Mouse (Mus musculus) intestine, embryonic 14.5 days (tissue): Measurements from ENCODE around the gene Dcun1d2. TPM values are rescaled to one million over a fixed set of nuclear protein-coding genes. Genes with fewer than 3 reads are reported as not detected.
"Not testable (repeated sequence)": the region's sequence is repeated elsewhere in the genome, so short reads cannot be mapped to it uniquely, and the experiment has no call there.

Experiments used
- ATAC-seq: fragments of 200-750 bp; cut with Nextera tagmentation; replicated peaks from 2 replicates; pipeline ENCODE4 v1.8.0; 2017; ENCODE audit warnings: low read depth, moderate number of reproducible peaks, moderate TSS enrichment, moderate library complexity; ENCODE audit not compliant: low FRiP score, low TSS enrichment
- DNase-seq: peaks from one replicate; pipeline ENCODE4 v3.0.0-alpha.2; 2018; ENCODE audit warnings: low spot score
- H3K27ac ChIP-seq: fragments of 300-500 bp; sonication (generic); 2 replicates; pipeline ENCODE4 v1.5.1; 2014; ENCODE audit warnings: low read depth, mild to moderate bottlenecking, control low read depth
- H3K27me3 ChIP-seq: fragments of 300-500 bp; sonication (generic); replicated peaks from 2 replicates; pipeline ENCODE4 v1.6.1; 2014; ENCODE audit warnings: low read length, control low read depth; ENCODE audit not compliant: control insufficient read depth, insufficient read depth
- H3K36me3 ChIP-seq: fragments of 300-500 bp; sonication (generic); 2 replicates; pipeline ENCODE4 v1.6.1; 2014; ENCODE audit warnings: low read length, control low read depth; ENCODE audit not compliant: control insufficient read depth, insufficient read depth
- H3K4me1 ChIP-seq: fragments of 300-500 bp; sonication (generic); replicated peaks from 2 replicates; pipeline ENCODE4 v1.6.1; 2014; ENCODE audit warnings: low read length, control low read depth, mixed read lengths; ENCODE audit not compliant: control insufficient read depth, insufficient read depth
- H3K4me2 ChIP-seq: fragments of 300-500 bp; sonication (generic); 2 replicates; pipeline ENCODE4 v1.6.1; 2014; ENCODE audit warnings: low read length
- H3K4me3 ChIP-seq: fragments of 300-500 bp; sonication (generic); 2 replicates; pipeline ENCODE4 v1.5.1; 2014; ENCODE audit warnings: low read depth, low read length, control low read depth, mixed read lengths
- H3K9ac ChIP-seq: fragments of 300-500 bp; sonication (generic); 2 replicates; pipeline ENCODE4 v1.6.1; 2014; ENCODE audit warnings: mild to moderate bottlenecking, low read length
- H3K9me3 ChIP-seq: fragments of 300-500 bp; sonication (generic); 2 replicates; pipeline ENCODE4 v1.6.1; 2016; ENCODE audit warnings: low read length, control low read depth; ENCODE audit not compliant: control insufficient read depth
- WGBS: fragments of 180-500 bp; shearing (Covaris S2); extraction: QIAGEN DNeasy Blood & Tissue Kit; methylation state at CpG from one replicate; pipeline ENCODE4 v1.1.7; 2014; 5-methylcytosine and 5-hydroxymethylcytosine counted together
- polyA plus RNA-seq: library from polyadenylated mRNA; unstranded; fragments of >200 nt; fragmentation: Nextera tagmentation; extraction: Ambion mirVana; gene quantifications from 2 replicates; pipeline ENCODE4 v1.2.1, GENCODE M21; 2014

Gene Dcun1d2
- 22.5 and 23.4 TPM in 2 replicates for polyA plus RNA-seq

GRCm38 (mm10) chr8:13287692-13288623 is at the start of gene Dcun1d2, which contains the start of gene Tmco3:
TSS of gene Dcun1d2 (minus strand) at chr8:13288131.
TSS of gene Tmco3 (plus strand) at chr8:13288190.
- peaks cover 9% of the 10 kb centered on the region for H3K36me3 ChIP-seq
- peak within 1 kb of the TSS; percentile 60 for H3K9ac ChIP-seq
- no peaks in the 10 kb centered on the region for H3K9me3 ChIP-seq
- H3K4me1 ChIP-seq, result peaks cover 12% of the 10 kb centered on the region
- H3K4me3 ChIP-seq, result peak within 1 kb of the TSS; percentile 89
- ATAC-seq (peak; percentile 93), DNase-seq (peak; percentile 98)
- WGBS, result under 1% methylated on average over 78 of the region's 79 CpGs
- peak within 1 kb of the TSS; percentile 86 for H3K4me2 ChIP-seq
- H3K27ac ChIP-seq, result peak within 1 kb of the TSS; percentile 91
- no peaks in the 10 kb centered on the region for H3K27me3 ChIP-seq

GRCm38 (mm10) chr8:13337678-13338077 is 49.7 kb upstream of the Dcun1d2 start:
- Histone ChIP-seq H3K27ac (no peak overlapping the region), H3K9me3 (no peaks in the 10 kb centered on the region), H3K27me3 (no peaks in the 10 kb centered on the region), H3K4me2 (peak overlapping the region; percentile 61), H3K4me3 (no peak overlapping the region; the same call in 1 of the 2 replicates), H3K36me3 (peaks cover 27% of the 10 kb centered on the region), H3K4me1 (peaks cover 12% of the 10 kb centered on the region), H3K9ac (no peak overlapping the region)
- ATAC-seq, result no peak
- 60% methylated on average over 3 of the region's 3 CpGs for WGBS
- peak; percentile 57 for DNase-seq

- H3K9ac ChIP-seq, H3K4me2 ChIP-seq, H3K27ac ChIP-seq, H3K27me3 ChIP-seq, ATAC-seq, DNase-seq, H3K4me3 ChIP-seq, H3K9me3 ChIP-seq: not testable (repeated sequence)
- Histone ChIP-seq H3K36me3 (peaks cover 22% of the 10 kb centered on the region), H3K4me1 (peaks cover 12% of the 10 kb centered on the region)
- 66% methylated on average over 6 of the region's 6 CpGs for WGBS
Observed at GRCm38 (mm10) chr8:13337245-13337644, 49.3 kb upstream of the Dcun1d2 start.

DNA sequence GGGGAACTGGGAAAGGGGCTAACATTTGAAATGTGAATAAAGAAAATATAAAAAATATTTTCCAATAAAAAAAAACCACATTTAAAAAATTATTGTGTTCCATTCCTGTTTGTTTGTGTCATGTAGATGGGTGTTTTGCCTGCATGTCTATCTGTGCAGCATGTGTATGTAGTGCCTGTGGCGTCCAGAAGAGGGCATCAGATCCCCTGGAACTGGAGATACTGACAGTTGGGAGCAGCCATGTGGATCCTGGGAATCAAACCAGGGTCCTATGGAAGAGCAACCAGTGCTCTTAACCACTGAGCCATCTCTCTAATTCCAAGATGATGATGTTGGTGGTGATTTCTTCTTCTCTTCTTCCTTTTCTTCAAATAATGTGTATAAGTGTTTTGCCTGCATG is 46.7 kb upstream of the Dcun1d2 start:
- H3K4me1 ChIP-seq, result no peaks in the 10 kb centered on the region; the same call in 1 of the 2 replicates
- no peak overlapping the region for H3K4me2 ChIP-seq
- no peaks in the 10 kb centered on the region for H3K27me3 ChIP-seq
- H3K27ac ChIP-seq, result no peak overlapping the region
- 40% methylated on average over 1 of the region's 1 CpGs for WGBS
- no peak overlapping the region for H3K4me3 ChIP-seq
- no peak overlapping the region for H3K9ac ChIP-seq
- H3K9me3 ChIP-seq, result no peaks in the 10 kb centered on the region
- H3K36me3 ChIP-seq, result no peaks in the 10 kb centered on the region
- DNase-seq, result no peak
- ATAC-seq, result no peak

- 36% methylated on average over 5 of the region's 5 CpGs for WGBS
- Histone ChIP-seq H3K4me3 (no peak overlapping the region), H3K27me3 (no peaks in the 10 kb centered on the region), H3K4me2 (no peak overlapping the region), H3K4me1 (no peaks in the 10 kb centered on the region), H3K27ac (no peak overlapping the region), H3K9ac (no peak overlapping the region), H3K36me3 (peaks cover 9% of the 10 kb centered on the region), H3K9me3 (no peaks in the 10 kb centered on the region)
- DNase-seq (peak; percentile 69), ATAC-seq (no peak; the same call in 1 of the 2 replicates)
Observed at GRCm38 (mm10) chr8:13326598-13326997, 38.7 kb upstream of the Dcun1d2 start.

- Histone ChIP-seq H3K36me3 (peaks cover 46% of the 10 kb centered on the region), H3K27ac (no peak overlapping the region), H3K4me3 (no peak overlapping the region), H3K9ac (no peak overlapping the region), H3K4me1 (no peaks in the 10 kb centered on the region), H3K9me3 (no peaks in the 10 kb centered on the region), H3K4me2 (no peak overlapping the region), H3K27me3 (no peaks in the 10 kb centered on the region)
- DNase-seq (no peak), ATAC-seq (no peak)
- 93% methylated on average over 10 of the region's 10 CpGs for WGBS
Observed at GRCm38 (mm10) chr8:13316671-13317070, 28.7 kb upstream of the Dcun1d2 start.

DNA sequence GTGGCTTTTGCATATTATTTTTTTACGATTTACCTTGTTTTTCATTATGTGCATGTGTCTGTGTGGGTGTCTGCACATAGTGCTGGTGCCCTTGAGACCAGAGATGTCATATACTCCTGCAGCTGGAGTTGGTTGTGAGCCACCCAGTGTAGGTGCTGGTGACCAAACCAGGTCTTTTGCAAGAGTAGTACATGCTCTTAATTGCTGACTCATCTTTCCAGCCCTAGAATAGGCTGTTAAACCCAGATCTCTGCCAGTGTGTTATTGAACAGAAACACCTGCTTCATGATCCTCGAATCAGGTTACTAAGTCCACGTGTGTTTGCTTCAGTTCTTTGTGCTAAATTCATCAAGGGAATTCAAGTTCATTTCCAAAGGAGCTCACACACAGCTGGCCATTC is 27.0 kb upstream of the Dcun1d2 start:
- H3K36me3 ChIP-seq, result peaks cover 54% of the 10 kb centered on the region
- no peaks in the 10 kb centered on the region for H3K4me1 ChIP-seq

DNA sequence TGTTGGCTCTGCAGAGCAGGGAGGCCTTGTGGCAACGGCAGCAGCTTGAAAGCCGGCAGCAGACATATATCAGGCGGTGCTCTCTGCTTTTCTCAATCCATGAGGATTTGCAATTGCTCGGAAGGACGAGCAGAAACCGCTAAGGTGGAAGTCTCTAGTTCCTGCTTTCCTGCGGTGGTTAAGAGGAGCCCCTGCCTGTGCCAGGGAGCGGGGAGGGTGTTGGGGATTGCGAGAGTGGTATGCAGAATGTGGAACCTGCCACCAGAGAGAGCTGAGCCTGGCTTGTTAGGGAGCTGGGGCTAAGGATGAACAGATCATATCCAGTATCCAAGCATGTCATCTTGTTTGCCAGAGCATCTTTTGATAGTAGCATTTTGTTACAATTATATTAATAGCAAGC is 19.0 kb upstream of the Dcun1d2 start:
- DNase-seq (no peak), ATAC-seq (no peak)
- no peaks in the 10 kb centered on the region for H3K27me3 ChIP-seq
- no peak overlapping the region for H3K9ac ChIP-seq
- H3K36me3 ChIP-seq, result peaks cover 25% of the 10 kb centered on the region
- H3K4me2 ChIP-seq, result no peak overlapping the region
- no peak overlapping the region for H3K27ac ChIP-seq
- H3K4me3 ChIP-seq, result no peak overlapping the region
- no peaks in the 10 kb centered on the region for H3K4me1 ChIP-seq
- no peaks in the 10 kb centered on the region for H3K9me3 ChIP-seq
- 83% methylated on average over 9 of the region's 9 CpGs for WGBS

More for the DNA sequence above, 27.0 kb upstream of the Dcun1d2 start:
- Histone ChIP-seq H3K9me3 (no peaks in the 10 kb centered on the region), H3K27me3 (no peaks in the 10 kb centered on the region), H3K9ac (no peak overlapping the region), H3K4me3 (no peak overlapping the region), H3K4me2 (no peak overlapping the region), H3K27ac (no peak overlapping the region)
- ATAC-seq (no peak), DNase-seq (no peak)
- WGBS, result 75% methylated on average over 3 of the region's 3 CpGs
